Mouse (Mus musculus): ENCODE measurements around the gene Zcchc18.
"Not testable (repeated sequence)": the region's sequence is repeated elsewhere in the genome, so short reads cannot be mapped to it uniquely, and the experiment has no call there.

Zcchc18 gene

DNA sequence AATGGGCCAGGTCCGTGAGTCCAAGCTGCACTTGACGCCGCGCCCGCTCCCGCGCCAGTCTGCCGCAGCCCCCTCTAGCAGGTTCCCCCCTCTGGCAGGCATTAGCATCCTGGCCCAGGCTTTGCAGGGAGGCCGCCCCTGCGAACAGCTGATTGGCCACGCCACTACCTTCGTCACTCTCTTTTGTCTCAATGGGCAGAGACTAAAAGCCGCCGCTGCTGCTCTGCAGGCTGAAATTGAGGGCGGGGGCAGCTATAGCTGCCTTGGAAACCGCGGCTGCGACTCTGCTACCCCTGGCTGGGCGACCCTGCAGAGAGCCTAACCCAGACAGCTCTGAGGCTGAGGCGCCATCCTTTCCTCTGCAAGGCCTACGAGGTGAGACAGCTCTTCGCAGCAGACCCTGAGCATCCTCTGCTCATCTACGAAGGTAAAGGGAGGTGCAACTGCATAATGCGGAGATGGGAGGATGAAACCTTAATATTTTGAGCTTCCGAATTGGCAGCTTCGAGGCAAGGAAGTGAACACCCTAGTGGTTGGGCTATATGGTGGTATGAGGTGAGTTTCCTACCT is at the start of gene Zcchc18:
Gene Zcchc18, plus strand, starts transcription at position 178 of the 570 bp plus-strand sequence.
- no peak for DNase-seq (ENCODE audit: low spot score)

GRCm38 (mm10) chrX:136957583-136958279 is 35.2 kb upstream of the Zcchc18 start:
- DNase-seq (ENCODE audit: low spot score) = peak; percentile 19

GRCm38 (mm10) chrX:136958300-136958699 is 34.7 kb upstream of the Zcchc18 start:
- not testable (repeated sequence) for DNase-seq (ENCODE audit: low spot score)

DNA sequence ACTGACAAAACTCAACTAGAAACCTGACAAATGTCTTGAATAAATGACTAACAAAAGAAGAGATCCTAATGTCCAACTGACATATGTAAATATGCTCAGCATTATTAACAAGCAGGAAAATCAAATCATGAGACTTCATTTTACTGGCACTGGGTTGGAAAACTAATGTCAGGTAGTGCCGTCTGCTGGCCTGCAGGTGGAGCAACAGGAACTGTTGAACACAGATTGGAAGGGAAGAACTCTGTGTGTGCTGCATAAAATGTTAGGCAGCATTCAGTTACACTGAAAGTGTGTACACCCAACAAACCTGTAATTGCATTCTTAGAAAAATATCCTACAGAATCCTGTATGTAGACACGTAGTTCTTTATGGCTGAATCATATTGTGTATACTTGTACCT is 33.3 kb upstream of the Zcchc18 start:
- no peak for DNase-seq (ENCODE audit: low spot score)

- not testable (repeated sequence) for DNase-seq (ENCODE audit: low spot score)
Observed at GRCm38 (mm10) chrX:136975397-136975796, 17.6 kb upstream of the Zcchc18 start, which contains the start of gene Tmsb15b2. TSS of gene Tmsb15b2 (minus strand) at chrX:136975497.

GRCm38 (mm10) chrX:136976424-136977084 is 16.4 kb upstream of the Zcchc18 start, which contains the start of the genes Tmsb15l and Tmsb15b1:
TSS of gene Tmsb15l (minus strand) at chrX:136976869.
TSS of gene Tmsb15b1 (minus strand) at chrX:136976874.
- no peak for DNase-seq (ENCODE audit: low spot score)

GRCm38 (mm10) chrX:136978616-136979015 is 14.3 kb upstream of the Zcchc18 start:
- no peak for DNase-seq (ENCODE audit: low spot score)

GRCm38 (mm10) chrX:136986039-136986438 is 6.9 kb upstream of the Zcchc18 start:
- DNase-seq (ENCODE audit: low spot score) = no peak

- no peak for DNase-seq (ENCODE audit: low spot score)
Observed at GRCm38 (mm10) chrX:136991274-136991673, 1.7 kb upstream of the Zcchc18 start.

DNA sequence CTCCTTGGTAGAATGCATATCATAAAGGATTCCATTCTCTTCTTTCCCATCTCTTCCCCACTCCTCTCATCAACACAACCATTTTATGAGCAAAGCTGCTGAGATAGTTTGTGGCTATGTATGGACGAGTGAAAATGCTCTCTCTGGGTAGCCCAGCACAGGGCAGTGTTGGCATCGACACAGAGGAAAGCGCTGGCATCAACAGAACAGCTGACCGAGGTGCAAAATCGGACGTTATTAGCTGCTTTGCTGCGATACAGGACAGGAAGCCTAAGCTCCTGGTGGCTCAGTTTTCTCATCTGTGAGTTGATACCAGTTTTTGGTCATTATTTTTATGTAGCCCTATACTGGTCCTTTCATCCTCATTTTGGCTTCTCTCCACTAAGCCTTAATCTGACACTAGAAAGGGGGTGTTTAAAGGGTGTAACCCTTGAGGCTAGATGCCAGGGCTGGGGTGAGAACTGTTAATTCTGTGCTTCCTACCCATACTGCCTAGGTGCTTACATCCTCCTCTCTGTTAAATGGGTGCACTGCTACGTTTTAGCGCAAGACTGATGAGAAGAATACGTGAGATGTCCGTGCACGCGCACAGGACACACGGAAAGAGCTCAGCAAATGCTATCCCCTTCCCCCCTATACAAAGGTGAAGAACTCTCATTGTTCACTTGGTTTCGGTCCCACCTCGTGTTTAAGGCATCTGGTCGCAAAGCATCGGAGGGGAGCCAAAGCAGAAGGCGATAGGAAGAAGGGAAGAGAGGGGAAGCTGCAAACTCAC is 577 bp upstream of the Zcchc18 start:
- DNase-seq (ENCODE audit: low spot score) = no peak

DNA sequence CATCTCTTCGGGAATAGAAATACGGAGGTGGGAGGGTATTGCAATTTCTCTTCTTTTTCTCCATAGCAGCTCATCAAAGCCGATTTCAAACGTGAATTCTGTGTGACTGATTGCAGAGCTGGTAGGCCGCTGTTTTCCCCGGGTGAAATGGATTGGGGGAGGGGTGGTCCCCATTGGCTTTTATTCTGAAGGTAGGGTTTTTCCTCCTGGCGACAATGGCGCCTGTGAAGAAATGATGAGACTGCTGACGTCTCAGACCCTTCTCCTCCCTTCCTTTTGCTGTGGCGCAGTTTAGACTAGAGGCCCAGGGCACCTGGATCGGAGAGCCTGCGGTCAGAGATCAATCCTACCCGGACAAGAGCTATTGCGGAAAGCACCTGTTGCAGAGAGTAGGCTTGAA is 686 bp downstream of the Zcchc18 start:
- DNase-seq (ENCODE audit: low spot score) = no peak

GRCm38 (mm10) chrX:136996256-136996655 is 3.3 kb downstream of the Zcchc18 start:
- no peak for DNase-seq (ENCODE audit: low spot score)

GRCm38 (mm10) chrX:137015099-137015709 is 22.2 kb downstream of the Zcchc18 start:
- no peak for DNase-seq (ENCODE audit: low spot score)

- no peak for DNase-seq (ENCODE audit: low spot score)
Observed at GRCm38 (mm10) chrX:137017668-137018067, 24.7 kb downstream of the Zcchc18 start.

- DNase-seq (ENCODE audit: low spot score) = peak; percentile 41
Observed at GRCm38 (mm10) chrX:137019310-137019709, 26.4 kb downstream of the Zcchc18 start.

DNA sequence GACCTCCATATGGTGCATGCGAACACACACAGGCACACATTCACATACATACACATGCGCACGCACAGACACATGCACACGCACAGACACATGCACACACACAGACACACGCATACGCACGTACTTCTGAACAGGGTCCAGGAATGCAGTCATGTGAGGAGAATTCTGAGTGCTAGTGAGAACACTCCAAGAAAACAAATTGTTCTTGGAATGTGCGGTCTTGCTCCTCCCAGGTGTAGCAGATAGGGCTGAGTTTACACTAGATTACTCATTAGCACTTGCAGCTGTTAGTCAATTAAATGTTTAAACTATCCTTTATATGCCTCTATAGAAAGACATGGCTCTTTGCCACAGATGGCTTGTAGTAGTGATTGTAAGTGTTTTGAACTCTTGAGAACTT is 38.0 kb downstream of the Zcchc18 start:
- DNase-seq (ENCODE audit: low spot score) = no peak

- no peak for DNase-seq (ENCODE audit: low spot score)
Observed at GRCm38 (mm10) chrX:137031726-137032125, 38.8 kb downstream of the Zcchc18 start.

DNA sequence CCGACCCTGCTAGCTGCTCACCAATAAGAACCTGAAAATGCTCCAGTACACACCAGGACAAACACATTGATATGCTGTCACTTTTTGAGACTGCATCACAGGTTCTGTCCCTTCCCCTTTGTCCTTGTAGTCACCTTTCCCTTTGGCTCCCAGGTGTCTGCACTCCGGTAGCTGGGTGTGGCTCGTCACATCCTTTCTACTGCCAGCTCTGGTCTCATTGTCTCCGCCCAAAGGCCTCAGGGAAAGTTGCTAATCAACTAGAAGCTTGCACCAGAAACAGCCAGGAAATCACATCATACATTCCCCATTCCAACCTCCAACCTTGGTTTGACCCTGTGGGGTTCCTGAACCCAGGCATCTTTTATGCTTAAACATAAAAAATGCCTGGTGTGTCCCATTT is 41.4 kb downstream of the Zcchc18 start:
- no peak for DNase-seq (ENCODE audit: low spot score)

- no peak for DNase-seq (ENCODE audit: low spot score)
Observed at GRCm38 (mm10) chrX:137037470-137037999, 44.6 kb downstream of the Zcchc18 start.

DNA sequence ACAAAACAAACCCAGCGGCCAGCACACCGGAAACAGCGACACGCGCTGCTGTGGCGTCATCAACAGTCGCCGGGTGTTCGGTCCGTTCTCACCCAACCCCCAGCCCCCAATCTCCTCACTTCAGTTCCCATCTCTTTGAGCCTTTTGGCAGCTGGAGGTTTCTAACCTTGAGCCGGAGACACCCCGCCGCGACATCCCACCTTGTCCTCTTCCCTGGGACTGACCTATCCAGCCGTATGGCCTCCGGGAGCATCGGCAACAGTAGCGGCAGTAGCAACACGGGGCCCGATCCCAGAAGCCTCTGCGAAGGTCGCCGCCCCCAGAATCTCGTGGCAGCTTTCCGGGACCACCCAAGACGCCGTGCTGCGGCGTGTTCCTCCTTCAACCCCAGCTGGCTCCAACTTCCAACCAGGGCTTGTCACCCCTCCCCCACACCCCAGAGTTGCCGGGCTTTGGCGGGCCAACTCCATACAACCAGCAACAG is 45.1 kb downstream of the Zcchc18 start, which contains the start of gene Slc25a53:
Gene Slc25a53, minus strand, starts transcription at position 303 of the 484 bp plus-strand sequence.
- DNase-seq (ENCODE audit: low spot score) = peak; percentile 75

DNA sequence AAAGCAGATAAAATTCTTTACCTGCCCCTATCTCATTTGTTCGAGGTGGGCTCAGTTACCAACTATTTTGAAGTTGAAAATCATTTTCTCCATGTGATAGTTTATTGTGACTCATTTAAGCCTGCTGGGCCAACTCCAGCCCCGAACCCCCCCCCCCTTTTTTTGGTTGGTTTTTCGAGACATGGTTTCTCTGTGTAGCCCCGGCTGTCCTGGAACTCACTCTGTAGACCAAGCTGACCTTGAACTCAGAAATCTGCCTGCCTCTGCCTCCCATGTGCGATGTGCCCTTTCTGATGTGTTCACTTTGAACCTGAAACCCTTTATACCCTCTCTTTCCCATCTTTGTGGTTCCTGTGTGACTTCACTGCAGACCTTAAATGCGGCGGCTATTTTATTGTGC is 45.5 kb downstream of the Zcchc18 start:
- DNase-seq (ENCODE audit: low spot score) = no peak
